Mouse (Mus musculus): ENCODE measurements around the gene Jtb.

DNA sequence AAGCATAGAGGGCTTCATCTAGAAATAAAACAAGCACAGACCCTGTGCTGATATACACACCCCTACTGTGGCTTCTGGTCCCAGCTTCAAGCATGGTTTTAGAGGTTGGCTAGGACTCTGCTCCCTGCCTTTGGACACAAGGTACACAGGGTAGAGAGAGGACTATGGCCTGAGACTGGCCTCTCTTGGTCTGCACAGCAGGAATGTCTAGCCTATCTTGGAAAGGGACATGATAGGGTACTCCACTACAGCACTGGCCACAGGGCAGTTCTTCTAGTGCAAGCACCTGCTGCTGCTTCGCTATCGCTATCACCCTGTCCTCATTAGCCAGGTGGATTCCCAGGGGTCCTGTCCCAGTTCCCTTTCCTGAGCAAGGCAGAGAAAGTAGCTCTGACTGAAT lies 9.9 kb downstream of the Jtb start:
- no peak for TF ChIP-seq POLR2A (IDR thresholded peaks at IDR 0.05; ENCODE audit: low read depth, low read length)
- TF ChIP-seq CTCF (IDR thresholded peaks at IDR 0.05; ENCODE audit: extremely low read depth, insufficient read length, insufficient replicate concordance, low read depth, low read length), result no peak

All from small intestine, adult 2 months (tissue).